Mouse (Mus musculus) MEL-GATA-1-ER (cell line): ENCODE measurements around the gene Ldlrad3.

ENCODE experiments used
- DNase-seq: peaks from one replicate; pipeline ENCODE4 v3.0.0-alpha.2; 2012; ENCODE audit warnings: low read depth; ENCODE audit errors: extremely low read depth

Gene Ldlrad3

GRCm38 (mm10) chr2:101908773-101909172, 277.4 kb downstream of the Ldlrad3 start:
- DNase-seq: peak; percentile 13

- no peak for DNase-seq
These were observed 278.7 kb downstream of the Ldlrad3 start for GRCm38 (mm10) chr2:101907386-101908022.

- DNase-seq: no peak
These were observed 279.9 kb downstream of the Ldlrad3 start for GRCm38 (mm10) chr2:101906379-101906690.

GRCm38 (mm10) chr2:101905534-101906378, 280.4 kb downstream of the Ldlrad3 start:
- peak; percentile 39 for DNase-seq

GRCm38 (mm10) chr2:101902196-101902595, 284.0 kb downstream of the Ldlrad3 start:
- no peak for DNase-seq
